Mouse (Mus musculus): ENCODE measurements around the gene Fastkd2.
A peak's percentile ranks its signal among the peaks of the same experiment; 100 is the strongest.

Fastkd2 gene

DNA sequence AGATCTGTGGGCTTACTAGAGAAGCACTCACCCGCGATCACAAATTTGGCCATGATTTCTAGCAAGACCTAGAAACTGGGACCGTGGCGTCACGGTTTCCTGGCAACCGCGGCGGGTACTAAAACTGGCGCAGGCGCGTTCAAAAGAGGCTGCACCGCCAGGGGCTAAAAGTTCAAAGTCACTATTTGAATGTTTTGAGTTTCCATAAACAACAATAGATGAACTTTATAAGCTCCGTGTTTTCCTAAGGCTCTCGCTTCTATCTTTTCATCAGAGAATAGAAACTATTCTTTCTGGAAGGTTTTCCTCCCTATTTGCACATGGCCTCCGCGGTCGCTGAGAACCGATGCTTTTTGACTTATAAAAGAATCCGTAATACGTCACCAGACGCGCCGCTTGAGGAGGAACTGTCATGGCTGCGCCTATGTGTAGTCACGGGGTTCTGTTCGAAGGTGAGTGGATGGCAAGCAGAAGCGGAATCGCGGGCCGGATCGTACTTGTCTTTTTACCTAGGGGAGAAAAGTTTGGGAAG, at the start of gene Fastkd2, which contains the start of gene Mdh1b:
Gene Fastkd2, plus strand, starts transcription at position 375 of the 532 bp plus-strand sequence.
Gene Mdh1b, minus strand, starts transcription at position 79 of the 532 bp plus-strand sequence.
- DNase-seq (ENCODE audit: low spot score) = peak; percentile 48

DNA sequence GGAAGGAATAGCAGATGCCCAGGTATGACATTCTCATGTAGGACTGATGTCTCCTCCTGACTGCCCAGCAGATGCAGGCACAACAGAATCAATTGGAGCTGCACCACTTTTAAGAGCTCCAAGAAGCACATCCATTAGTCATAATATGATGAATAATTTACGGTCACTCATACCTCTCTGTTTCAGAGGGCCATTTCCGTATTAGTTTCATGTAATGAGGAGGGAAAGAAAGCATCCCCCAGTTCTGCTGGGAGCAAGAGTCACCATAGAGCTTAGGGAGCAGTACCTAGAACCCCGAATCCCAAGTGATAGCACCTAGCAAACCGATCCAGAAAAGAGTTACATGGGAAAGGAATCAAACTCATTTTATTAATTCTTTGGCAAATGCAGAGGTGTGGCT, 43.6 kb upstream of the Fastkd2 start, which contains the start of gene Dytn:
Gene Dytn, minus strand, starts transcription at position 101 of the 400 bp plus-strand sequence.
- no peak for DNase-seq (ENCODE audit: low spot score)

DNA sequence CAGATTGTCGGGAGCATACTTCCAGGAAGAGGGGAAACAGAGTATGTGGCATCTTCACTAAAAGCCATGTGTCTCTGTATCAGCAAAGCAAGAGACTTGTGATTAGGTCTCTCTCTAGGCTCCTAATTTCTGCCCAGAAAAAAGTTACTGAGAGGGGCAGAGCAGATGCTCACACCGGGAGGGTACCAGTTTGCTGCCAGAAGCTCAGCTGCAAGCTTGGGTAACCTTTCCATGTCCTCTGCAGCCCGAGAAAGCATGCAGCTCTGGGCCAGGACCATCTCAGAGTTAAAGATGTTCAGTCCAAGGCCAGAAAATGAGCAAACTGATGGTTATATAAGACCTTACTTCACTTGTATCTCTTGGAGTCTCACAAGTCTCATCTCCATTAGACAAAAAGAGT, 33.6 kb upstream of the Fastkd2 start:
- DNase-seq (ENCODE audit: low spot score) = no peak

DNA sequence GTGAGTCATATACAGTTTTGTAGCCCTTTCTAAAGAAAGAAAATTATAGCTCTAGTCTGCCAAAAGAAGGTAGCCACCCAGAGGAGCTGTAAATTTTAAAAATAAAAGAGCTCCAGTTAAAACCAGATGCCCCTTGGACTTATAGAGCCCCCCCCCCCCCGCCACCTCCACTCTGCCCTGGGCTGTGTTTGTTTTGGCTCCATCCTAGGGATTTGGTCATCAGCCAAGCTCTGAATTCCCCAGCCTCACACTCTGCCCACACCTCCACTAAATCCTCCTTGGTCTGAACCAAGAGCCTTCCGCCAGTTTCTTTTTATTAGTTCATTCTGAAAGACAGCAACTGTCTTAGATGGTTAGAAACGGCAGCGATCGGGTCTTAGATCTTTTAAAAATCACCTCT, 24.7 kb upstream of the Fastkd2 start:
- DNase-seq (ENCODE audit: low spot score) = no peak

DNA sequence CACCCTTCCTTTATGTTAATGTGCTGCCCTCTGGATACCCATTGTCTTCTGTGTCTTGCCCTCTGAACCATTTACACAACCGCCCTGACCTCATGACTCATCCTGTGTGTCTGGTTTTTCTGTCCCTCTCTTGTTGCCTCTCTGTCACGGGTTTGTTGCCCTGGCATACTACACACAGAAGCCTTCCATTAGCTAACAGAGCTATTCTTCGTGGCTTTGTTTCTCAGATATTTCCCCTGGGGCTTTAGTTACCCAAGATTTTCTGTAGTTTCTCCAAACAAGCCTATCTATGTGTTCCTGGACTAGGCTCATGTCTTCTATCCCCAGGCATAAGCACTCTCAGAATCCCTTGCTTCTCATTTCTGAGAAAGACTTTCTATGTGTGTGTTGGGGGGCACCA, 21.5 kb upstream of the Fastkd2 start:
- DNase-seq (ENCODE audit: low spot score) = no peak

DNA sequence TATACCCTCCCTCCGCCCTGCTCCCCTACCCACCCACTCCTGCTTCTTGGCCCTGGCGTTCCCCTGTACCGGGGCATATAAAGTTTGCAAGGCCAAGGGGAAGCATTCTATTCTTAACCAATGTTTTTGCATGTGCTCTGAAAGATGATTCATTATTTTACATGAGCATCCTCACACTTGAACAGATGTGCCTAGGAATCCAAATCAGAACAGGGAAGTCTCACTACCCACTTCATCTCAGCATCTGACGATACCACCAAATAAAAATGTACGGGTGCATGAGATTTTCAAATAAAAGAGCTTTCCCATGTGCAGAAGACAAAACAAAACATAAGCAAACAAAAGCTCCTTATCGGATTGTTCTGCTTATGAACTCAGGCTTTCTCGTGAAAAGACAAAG, 10.3 kb upstream of the Fastkd2 start:
- DNase-seq (ENCODE audit: low spot score) = no peak

DNA sequence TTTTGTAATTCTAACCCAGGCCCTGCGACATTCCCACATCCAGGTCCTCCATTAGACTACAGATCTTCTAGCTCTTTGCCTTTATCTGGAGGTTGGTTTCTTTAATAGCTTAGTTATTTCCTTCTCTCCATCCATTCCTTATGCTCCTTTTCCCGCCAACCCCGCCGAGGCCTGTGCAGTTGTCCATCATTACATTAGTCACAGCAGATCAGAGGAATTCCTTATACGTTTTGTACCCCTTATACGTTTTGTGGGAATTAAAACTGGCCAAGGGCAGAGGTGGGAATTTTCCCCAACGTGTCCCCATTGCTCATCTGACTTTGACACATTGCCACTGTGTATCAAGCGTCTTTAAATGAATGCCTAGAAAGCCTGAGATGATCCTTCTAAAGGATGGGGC, 618 bp upstream of the Fastkd2 start:
- no peak for DNase-seq (ENCODE audit: low spot score)

DNA sequence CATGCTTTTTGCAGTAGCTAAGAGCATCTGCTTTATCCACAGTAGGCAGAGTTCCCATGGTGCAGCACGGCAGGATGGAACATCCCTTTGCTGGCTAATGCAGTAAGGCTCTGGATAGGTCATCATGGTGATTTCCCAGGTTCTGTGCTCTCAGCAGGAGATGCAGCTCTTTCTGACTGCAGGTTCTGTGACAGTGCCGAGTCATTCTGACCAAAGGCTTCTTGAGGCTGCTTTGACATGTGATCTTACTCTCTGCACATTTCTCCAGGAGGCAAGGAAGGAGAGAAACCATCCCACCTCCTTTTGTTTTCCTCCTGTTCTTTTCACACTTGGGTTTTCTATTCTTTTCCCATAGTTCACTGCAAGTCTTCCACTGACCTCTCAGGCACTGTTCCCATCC, 25.6 kb downstream of the Fastkd2 start:
- no peak for DNase-seq (ENCODE audit: low spot score)

DNA sequence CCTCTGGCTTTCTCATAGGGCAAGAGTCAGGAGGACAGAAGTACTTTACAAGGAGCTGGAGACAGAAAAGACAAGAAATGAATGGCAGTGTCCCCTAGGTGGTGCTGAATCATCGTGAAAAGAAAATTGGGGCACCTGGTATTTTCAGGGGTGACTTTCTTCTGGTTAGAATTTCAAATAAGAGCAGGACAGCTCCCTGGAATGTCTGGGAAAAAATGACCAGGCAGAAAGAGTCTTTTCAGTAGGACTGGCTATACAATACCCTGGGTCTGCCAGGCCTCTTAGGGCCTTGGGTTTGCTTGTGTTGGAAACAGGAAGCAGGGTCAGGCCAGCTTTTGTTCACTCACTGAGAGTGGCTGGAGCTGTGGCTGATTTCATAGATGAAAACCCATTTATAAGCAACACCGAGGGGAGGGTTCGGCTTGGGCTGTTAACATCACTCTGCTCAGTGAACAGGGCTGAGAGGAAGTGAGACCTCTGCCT, 32.8 kb downstream of the Fastkd2 start:
- DNase-seq (ENCODE audit: low spot score) = no peak

DNA sequence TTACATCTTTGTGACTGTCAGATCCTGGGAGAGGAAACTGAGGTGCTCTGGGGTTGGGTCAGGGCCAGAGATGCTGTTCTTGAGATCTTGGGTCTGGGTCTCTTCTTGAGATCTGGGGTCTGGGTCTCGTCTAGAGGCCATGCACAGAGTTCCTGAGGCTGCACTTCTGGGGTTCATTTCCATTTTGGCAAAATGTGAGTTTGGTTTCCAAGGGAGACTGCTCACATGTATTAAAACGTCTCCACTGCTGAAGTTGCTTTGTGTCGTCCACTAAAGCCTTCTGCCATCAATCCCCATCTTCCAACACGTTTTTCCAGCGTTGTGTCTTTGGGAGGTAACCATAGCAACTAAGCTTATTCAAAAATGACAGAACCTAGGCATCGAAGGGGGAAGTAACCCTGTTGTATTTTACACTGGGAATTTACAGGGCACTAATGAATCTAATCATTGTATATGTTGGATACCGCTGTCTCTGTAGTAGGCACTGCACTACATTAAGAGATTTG, 33.5 kb downstream of the Fastkd2 start:
- no peak for DNase-seq (ENCODE audit: low spot score)

DNA sequence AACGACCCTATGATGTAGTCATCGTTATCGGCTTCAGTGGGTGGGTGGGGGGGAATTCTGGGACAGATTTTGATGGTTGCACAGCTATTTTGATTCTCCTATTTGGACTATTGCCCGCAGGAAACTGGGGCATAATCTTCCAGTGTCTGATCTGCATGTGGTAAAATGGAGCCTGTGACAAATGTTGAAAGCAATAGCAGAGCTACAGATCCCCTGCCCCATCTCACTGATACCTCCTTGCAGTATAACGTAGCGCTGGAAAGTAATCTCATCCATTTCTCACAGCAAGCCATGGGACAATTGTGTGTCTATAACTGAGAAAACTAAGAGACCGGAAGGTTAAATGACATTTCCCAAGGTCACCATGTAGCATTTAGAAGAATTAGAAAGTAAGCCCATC, 34.0 kb downstream of the Fastkd2 start:
- no peak for DNase-seq (ENCODE audit: low spot score)

DNA sequence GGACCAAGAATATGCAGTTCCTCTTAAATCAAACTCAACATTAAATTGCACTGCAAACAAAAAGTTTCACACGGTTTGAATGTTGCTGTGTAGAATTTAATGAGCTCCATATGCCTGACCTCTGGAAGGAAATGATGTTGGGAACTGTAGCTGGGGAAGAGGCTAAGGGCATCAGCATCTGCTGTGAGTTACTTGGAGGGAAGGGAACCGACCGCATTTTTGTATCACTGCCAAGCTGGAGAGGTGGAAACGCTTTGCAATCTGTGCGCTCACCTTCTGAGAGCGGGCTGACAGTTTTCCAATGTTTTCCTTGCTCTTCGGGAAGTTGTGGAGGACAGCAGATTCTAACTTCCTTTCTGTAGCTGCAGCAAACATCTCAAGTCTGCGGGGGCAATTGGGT, 37.7 kb downstream of the Fastkd2 start:
- DNase-seq (ENCODE audit: low spot score) = no peak

DNA sequence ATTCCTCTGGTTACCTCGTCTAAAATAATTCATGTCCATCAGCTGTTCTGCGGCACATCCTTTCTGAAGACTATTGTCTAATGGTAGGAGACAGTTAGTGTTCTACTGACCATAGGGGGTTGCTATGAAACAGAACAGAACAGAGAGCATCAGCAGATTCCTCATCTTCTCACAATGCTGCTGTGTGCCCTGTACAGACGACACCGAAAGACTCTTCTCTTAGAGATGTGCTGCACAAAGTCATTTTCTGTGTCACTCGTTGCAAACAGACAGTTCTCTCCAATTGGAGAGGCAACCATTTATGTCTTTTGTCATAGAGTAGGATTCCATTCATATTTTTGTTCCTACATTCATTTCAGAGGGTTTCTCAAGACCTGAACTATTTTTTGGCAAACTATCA, 38.8 kb downstream of the Fastkd2 start, which contains the start of gene 4933402D24Rik:
Gene 4933402D24Rik, minus strand, starts transcription at position 101 of the 400 bp plus-strand sequence.
- DNase-seq (ENCODE audit: low spot score) = no peak

DNA sequence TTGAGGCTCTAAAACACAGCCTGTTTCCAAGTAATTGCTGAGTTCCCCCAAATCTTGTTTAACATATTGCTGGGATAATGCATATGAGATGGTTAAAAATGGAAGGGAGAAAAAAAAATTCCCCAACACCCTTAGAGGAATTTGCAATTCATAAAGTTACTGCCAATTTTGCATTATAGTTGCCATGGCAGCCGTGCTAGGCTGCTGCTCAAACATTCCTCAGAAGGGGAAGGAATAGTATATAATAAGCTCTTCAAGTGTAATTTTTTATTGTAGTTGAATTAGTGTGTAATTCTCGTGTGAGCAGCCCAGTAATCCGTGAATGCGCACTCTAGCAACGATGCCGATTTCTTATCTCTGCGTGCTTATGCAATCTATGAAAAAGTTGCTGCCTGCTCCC, 39.9 kb downstream of the Fastkd2 start:
- DNase-seq (ENCODE audit: low spot score) = no peak

DNA sequence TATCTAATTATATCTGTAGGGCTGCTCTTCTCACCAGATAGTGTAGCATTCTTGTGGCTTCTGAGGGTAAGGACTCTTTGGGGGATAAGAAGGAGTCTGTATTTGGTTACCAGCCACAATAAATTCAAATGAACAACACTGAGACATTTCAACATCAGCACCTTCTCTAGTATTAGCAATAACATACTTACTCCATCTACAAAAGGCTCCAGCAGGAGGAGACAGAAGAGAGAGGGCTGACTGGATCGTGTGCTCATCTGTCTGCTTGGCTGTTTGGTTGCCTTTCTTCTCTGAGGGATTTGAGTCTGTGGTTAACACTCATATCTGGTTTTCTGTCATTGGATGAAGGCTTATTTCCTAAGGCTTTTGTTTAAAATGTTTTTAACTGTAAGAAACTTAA, 46.0 kb downstream of the Fastkd2 start:
- no peak for DNase-seq (ENCODE audit: low spot score)

DNA sequence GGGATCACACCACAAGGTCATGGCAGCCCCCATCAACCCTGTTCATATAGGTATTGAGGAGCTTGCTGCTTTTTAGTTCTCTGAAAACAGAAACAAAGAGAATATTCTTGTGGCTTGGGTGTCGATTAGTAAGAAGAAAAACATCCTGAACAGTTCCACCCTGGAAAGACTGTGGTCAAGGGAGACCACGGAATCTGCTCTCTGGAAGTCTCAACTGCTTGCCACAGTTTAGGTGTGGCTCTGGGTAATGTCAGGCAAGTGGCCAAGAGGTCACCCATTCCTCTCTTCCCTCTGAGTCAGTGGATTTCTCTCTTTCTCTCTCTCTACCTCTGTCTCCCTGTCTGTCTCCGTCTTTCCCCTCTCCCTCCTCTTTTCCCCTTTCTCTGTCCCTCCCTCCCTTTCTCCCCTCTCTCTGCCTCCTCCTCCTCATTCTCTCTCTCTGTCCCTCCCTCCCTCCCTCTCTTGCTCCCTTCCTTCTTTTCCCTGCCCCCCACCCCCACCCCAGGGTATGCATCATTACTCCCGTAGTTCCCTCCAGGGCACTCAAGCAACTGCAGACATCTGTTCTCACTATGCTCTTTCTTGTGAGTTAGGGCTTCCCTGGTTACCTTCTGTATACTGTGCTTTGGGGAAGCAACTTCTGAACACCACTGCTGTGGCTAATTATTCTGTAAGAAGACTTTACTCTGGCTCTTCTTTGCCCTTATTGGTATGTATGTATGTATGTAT, 46.7 kb downstream of the Fastkd2 start:
- no peak for DNase-seq (ENCODE audit: low spot score)

DNA sequence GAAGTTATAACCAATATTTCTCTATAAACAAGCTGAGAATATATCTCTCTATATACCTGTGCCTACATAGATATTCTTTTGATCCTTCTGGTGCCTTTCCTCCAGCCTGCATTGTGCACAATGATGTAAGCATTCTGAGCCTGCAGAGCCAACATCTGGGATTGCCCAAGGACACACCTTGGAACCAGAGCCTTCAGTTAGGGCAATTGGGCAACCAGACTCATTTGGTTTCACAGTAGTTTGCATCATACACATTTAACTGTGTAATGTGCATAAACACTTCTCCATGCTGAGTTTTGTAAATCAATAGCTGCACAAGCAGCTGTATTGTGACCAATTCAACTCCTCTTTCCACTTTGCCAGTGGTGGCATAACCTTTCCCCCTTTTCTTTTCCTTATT, 63.9 kb downstream of the Fastkd2 start:
- no peak for DNase-seq (ENCODE audit: low spot score)
